Mouse (Mus musculus) urinary bladder, postnatal 36 days (tissue): Measurements from ENCODE around the gene Fam221a.

Experiments used
- DNase-seq, 2 experiments: peaks; one replicate each; pipeline ENCODE4 v3.0.0; 2022; ENCODE audit warnings: low spot score in 2 of 2, mixed read lengths in 1 of 2

Gene Fam221a

GRCm38 (mm10) chr6:49367159-49368054, at the start of gene Fam221a:
Gene Fam221a (plus strand): TSS chr6:49367739.
- peak; percentile 85 to 89 for DNase-seq

GRCm38 (mm10) chr6:49318966-49319594, 48.5 kb upstream of the Fam221a start, which contains the start of gene Ccdc126:
Gene Ccdc126 (plus strand): TSS chr6:49319274.
- peak; percentile 98 for DNase-seq

GRCm38 (mm10) chr6:49319595-49320315, 47.8 kb upstream of the Fam221a start:
- DNase-seq = no peak

GRCm38 (mm10) chr6:49321341-49321740, 46.2 kb upstream of the Fam221a start:
- DNase-seq = no peak

GRCm38 (mm10) chr6:49322056-49322455, 45.5 kb upstream of the Fam221a start:
- no peak for DNase-seq

GRCm38 (mm10) chr6:49322986-49323385, 44.6 kb upstream of the Fam221a start:
- no peak for DNase-seq

GRCm38 (mm10) chr6:49324528-49324927, 43.0 kb upstream of the Fam221a start:
- DNase-seq = no peak

- DNase-seq = no peak
These were observed 42.2 kb upstream of the Fam221a start for GRCm38 (mm10) chr6:49325294-49325693.

- DNase-seq = no peak
These were observed 40.7 kb upstream of the Fam221a start for GRCm38 (mm10) chr6:49326846-49327245.

- no peak for DNase-seq
These were observed 36.0 kb upstream of the Fam221a start for GRCm38 (mm10) chr6:49331369-49332059.

- no peak for DNase-seq
These were observed 35.5 kb upstream of the Fam221a start for GRCm38 (mm10) chr6:49332060-49332370.

GRCm38 (mm10) chr6:49338566-49338965, 29.0 kb upstream of the Fam221a start:
- no peak for DNase-seq

- DNase-seq = no peak
These were observed 28.4 kb upstream of the Fam221a start for GRCm38 (mm10) chr6:49339145-49339544.

- no peak for DNase-seq
These were observed 23.6 kb upstream of the Fam221a start for GRCm38 (mm10) chr6:49343737-49344469.

GRCm38 (mm10) chr6:49349826-49350225, 17.7 kb upstream of the Fam221a start:
- DNase-seq = no peak

- no peak for DNase-seq
These were observed 12.9 kb upstream of the Fam221a start for GRCm38 (mm10) chr6:49354613-49355012.

GRCm38 (mm10) chr6:49355171-49355570, 12.4 kb upstream of the Fam221a start:
- no peak for DNase-seq

- DNase-seq = no peak
These were observed 7.1 kb upstream of the Fam221a start for GRCm38 (mm10) chr6:49360420-49360819.

- no peak for DNase-seq
These were observed 673 bp downstream of the Fam221a start for GRCm38 (mm10) chr6:49368212-49368611.

GRCm38 (mm10) chr6:49372705-49373104, 5.2 kb downstream of the Fam221a start:
- no peak for DNase-seq

- no peak for DNase-seq
These were observed 6.4 kb downstream of the Fam221a start for GRCm38 (mm10) chr6:49373943-49374342.
